Mouse (Mus musculus) layer of hippocampus, adult 9-11 months (tissue): ENCODE data around the gene Camk2n2.
"Not testable (repeated sequence)": the region's sequence is repeated elsewhere in the genome, so short reads cannot be mapped to it uniquely, and the experiment has no call there.

Source experiments
- DNase-seq: peaks from one replicate; pipeline ENCODE4 v3.0.0; 2022

Gene Camk2n2

GRCm38 (mm10) chr16:20621191-20621990 lies at the start of gene Camk2n2:
Gene Camk2n2, minus strand, starts transcription at chr16:20621287.
- DNase-seq, result no peak

GRCm38 (mm10) chr16:20670291-20670690 lies 49.2 kb upstream of the Camk2n2 start:
- no peak for DNase-seq

- DNase-seq, result not testable (repeated sequence)
These were observed 46.9 kb upstream of the Camk2n2 start, which contains the start of gene Eif4g1 for GRCm38 (mm10) chr16:20668013-20668412. Gene Eif4g1, plus strand, starts transcription at chr16:20668313.

- DNase-seq, result no peak
These were observed 36.6 kb upstream of the Camk2n2 start for GRCm38 (mm10) chr16:20657661-20658060.

GRCm38 (mm10) chr16:20653315-20653714 lies 32.2 kb upstream of the Camk2n2 start:
- DNase-seq, result no peak

- no peak for DNase-seq
These were observed 30.8 kb upstream of the Camk2n2 start for GRCm38 (mm10) chr16:20651947-20652310.

- DNase-seq, result peak; percentile 94
These were observed 30.2 kb upstream of the Camk2n2 start, which contains the start of gene Psmd2 for GRCm38 (mm10) chr16:20651076-20651946. Gene Psmd2, plus strand, starts transcription at chr16:20651652.

- DNase-seq, result no peak
These were observed 22.8 kb upstream of the Camk2n2 start for GRCm38 (mm10) chr16:20643911-20644310.

- peak; percentile 48 for DNase-seq
These were observed 21.1 kb upstream of the Camk2n2 start for GRCm38 (mm10) chr16:20642161-20642560.

- DNase-seq, result peak; percentile 49
These were observed 17.3 kb upstream of the Camk2n2 start for GRCm38 (mm10) chr16:20638367-20638766.

GRCm38 (mm10) chr16:20637410-20637809 lies 16.3 kb upstream of the Camk2n2 start:
- no peak for DNase-seq

- no peak for DNase-seq
These were observed 8.9 kb upstream of the Camk2n2 start, which contains the start of gene Ece2 for GRCm38 (mm10) chr16:20629731-20630634. Gene Ece2, plus strand, starts transcription at chr16:20629828.

- peak; percentile 48 for DNase-seq
These were observed 7.8 kb upstream of the Camk2n2 start for GRCm38 (mm10) chr16:20628871-20629391.

GRCm38 (mm10) chr16:20623211-20623610 lies 2.1 kb upstream of the Camk2n2 start:
- DNase-seq, result no peak

- DNase-seq, result peak; percentile 63
These were observed 1.1 kb upstream of the Camk2n2 start for GRCm38 (mm10) chr16:20621991-20622685.

- no peak for DNase-seq
These were observed 316 bp downstream of the Camk2n2 start for GRCm38 (mm10) chr16:20620751-20621190.

GRCm38 (mm10) chr16:20620399-20620735 lies 720 bp downstream of the Camk2n2 start:
- no peak for DNase-seq

- no peak for DNase-seq
These were observed 1.3 kb downstream of the Camk2n2 start for GRCm38 (mm10) chr16:20619541-20620398.

- peak; percentile 86 for DNase-seq
These were observed 9.5 kb downstream of the Camk2n2 start, which contains the start of the genes Eef1akmt4, Gm49333 and Alg3 for GRCm38 (mm10) chr16:20611357-20612227. Gene Eef1akmt4, plus strand, starts transcription at chr16:20611593. Gene Gm49333, plus strand, starts transcription at chr16:20611610. Gene Alg3, minus strand, starts transcription at chr16:20611735.
